Mouse (Mus musculus) heart, postnatal 0 days (tissue): ENCODE data around the gene Cemip2.

Experiments used
- CTCF ChIP-seq: IDR thresholded peaks from 2 replicates; pipeline ENCODE4 v1.5.1; 2016; ENCODE audit warnings: antibody characterized with exemption, control low read depth, low read depth
- EP300 ChIP-seq: IDR thresholded peaks from 2 replicates; pipeline ENCODE4 v1.6.1; 2016; ENCODE audit warnings: antibody characterized with exemption, low read depth

DNA sequence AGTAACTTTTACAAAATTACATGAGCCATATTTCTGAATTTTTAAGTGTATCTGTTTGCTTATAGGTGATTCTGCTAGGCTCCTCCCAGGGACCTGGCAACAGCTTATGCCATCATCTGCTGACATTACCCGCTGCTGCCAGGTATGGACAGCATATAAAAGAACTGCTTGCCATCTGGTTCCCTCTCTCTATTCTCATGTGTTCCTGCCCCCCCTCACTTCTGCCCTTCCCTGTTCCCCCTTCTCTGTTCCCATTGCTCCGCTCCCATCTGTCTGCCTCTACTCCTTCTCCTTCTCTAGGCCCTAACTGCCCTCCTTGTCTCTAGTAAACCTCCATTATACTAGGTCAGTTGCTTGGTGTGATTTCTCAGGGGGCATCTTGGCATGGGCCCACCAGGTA, 32.6 kb upstream of the Cemip2 start:
- no peak for TF ChIP-seq CTCF
- TF ChIP-seq EP300: no peak
